Mouse (Mus musculus): ENCODE data around the gene Wdr91.

The Wdr91 gene

DNA sequence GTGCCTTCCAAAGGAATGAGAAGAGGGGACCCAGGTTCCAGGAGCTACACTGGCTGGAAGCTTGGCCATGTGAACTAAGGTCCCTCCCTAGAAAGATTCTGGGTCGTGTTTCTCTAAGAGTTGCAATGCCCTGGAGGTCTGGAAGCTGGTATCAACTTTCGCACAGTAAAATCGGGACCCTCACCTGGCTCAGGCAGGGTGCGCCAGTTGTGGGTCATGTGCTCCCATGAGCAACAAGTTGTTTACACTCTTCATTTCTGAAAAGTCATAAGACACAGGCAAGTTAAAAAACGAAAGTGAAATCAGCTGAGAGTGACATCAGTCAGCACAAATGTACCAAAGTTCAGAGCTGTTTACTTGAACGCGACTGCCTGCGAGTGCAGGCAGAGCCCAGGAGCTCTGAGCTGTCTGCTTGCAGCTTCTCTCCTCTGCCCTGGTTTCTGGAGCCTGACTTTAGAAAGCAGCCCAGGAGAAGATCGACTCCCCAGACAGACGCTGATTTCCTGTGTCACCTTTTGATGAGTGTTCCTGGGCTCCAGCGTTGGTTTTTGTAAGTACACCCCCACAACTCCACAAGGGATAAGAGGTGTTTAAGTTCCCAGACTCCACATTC lies 47.8 kb downstream of the Wdr91 start, which contains the start of gene Tmem140:
Gene Tmem140, plus strand, starts transcription at position 356 of the 613 bp plus-strand sequence.
- peak in 1 of 2 experiments; percentile 62 for DNase-seq (ENCODE audit: low spot score in 2 of 2)

DNA sequence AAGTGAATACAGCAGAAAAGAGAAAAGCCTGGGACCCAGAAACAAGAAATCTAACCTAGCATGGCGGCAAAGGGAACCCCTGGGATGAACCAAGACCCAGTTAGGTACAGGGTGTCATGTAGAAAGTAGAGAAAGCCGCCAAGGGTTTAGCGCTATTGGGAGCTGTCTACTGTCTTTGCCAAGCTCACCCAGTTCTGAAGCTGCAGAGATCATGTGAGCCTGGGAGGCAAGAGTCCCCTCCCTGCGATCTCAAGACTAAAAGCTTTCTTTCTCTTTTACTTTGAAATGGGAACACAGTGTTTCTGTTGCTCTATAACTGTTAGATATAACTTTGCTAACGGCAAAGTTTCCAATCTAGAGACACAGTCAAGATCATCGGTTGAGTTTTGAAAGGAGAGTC lies 48.3 kb downstream of the Wdr91 start:
- DNase-seq (ENCODE audit: low spot score in 2 of 2) = no peak

DNA sequence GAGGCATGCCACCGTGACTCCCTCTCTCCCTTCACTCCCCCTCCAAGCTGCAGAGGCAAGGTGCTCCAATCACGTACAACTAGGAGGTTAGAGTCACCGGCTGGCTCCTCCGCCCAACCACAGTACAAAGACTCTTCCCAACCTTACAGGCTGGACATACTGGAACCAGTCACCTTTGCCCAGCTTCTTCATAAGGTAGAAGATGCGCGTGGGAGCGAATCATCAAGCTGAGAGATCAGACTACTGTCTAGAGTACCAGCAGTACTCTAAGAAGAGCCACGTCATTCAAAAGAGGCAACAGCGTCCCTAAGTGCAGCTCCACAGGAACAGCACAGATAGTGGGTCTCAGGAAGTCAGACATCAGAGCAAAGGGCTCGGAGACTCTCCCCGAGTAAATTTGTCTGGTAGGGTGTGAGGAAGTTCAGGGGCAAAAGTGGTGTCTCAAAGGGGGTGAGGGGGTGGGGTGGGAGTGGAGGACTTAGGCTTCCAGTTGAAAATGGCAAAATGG lies 49.1 kb downstream of the Wdr91 start:
- DNase-seq (ENCODE audit: low spot score in 2 of 2) = no peak

DNA sequence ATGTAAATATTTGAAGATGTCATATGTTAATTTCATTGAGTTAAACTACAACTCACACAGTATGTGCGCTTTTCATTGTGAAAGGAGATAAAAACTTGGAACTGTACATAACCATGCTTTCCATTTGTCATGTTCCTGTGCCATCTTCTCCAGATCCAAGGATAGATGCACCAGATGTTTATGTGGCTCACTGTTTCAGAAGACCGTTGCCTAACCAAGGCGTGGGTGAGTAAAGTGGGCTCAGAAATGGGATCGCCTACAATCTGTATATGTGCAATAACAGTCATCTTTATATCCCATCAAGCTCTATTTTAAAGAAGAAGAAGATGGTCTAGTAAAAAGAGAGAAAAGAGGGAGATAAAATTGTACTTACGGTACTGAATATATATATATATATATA lies 78.3 kb downstream of the Wdr91 start:
- DNase-seq (ENCODE audit: low spot score in 2 of 2) = no peak

All from urinary bladder, adult 18-20 months (tissue).